ENCODE assay signal across 8 mouse cellular contexts in genomic region chr11:116554171-116554878, GRCm38 (mm10). TPM values are rescaled to one million over a fixed set of nuclear protein-coding genes. Genes with fewer than 3 reads are reported as not detected.
DNase-seq lines count a peak whose midpoint lies in the region; ATAC-seq and TF ChIP-seq lines count a peak whose summit lies in the region.

No protein-coding gene starts in this region.

- H3K36me3 ChIP-seq in stomach, postnatal 0 days (ENCODE audit: control insufficient read depth, insufficient read depth, low read length): no peaks in the 10 kb centered on the region

- peak; percentile 62 for DNase-seq in cerebellum, adult 9-10 months
- peak; percentile 67 for DNase-seq in A20 (ENCODE audit: low read depth, low spot score)
- DNase-seq in c-Kit-positive CD71-positive TER-119-positive erythroid progenitor cells, embryonic 14.5 days (ENCODE audit: low spot score): peak; percentile 53
- DNase-seq in heart, postnatal 14 days: peak; percentile 45 to 58
- DNase-seq in lung, postnatal 14 days: peak; percentile 52
- DNase-seq in stomach, postnatal 0 days (ENCODE audit: low spot score): no peak
- DNase-seq in left cerebral cortex, postnatal 36 days (ENCODE audit: low spot score in 2 of 2): no peak

- no peak overlapping the region for H3K4me3 ChIP-seq in stomach, postnatal 0 days (ENCODE audit: low read depth, low read length)

- no peak for TF ChIP-seq EP300 in stomach, postnatal 0 days (optimal IDR thresholded peaks at IDR 0.05)

- no peak for ATAC-seq in cerebellum, adult (ENCODE audit: insufficient number of reproducible peaks, low FRiP score, low TSS enrichment)
- no peak for ATAC-seq in stomach, postnatal 0 days (ENCODE audit: low FRiP score, low TSS enrichment)

- H3K27me3 ChIP-seq in stomach, postnatal 0 days (ENCODE audit: control insufficient read depth, insufficient read depth, low read length): no peaks in the 10 kb centered on the region

- 0 out of 2 replicates have a peak, but pooled peaks cover 4% of the 10 kb centered on the region for H3K4me1 ChIP-seq in stomach, postnatal 0 days (replicated peaks; ENCODE audit: control insufficient read depth, insufficient read depth)

- peak; percentile 86 for TF ChIP-seq CTCF in stomach, postnatal 0 days (IDR thresholded peaks at IDR 0.05; ENCODE audit: low read depth)

- H3K9ac ChIP-seq in stomach, postnatal 0 days (ENCODE audit: low read length): no peak overlapping the region

- 38% methylated on average over 12 of the region's 12 CpGs for WGBS in stomach, postnatal 0 days

- H3K9me3 ChIP-seq in stomach, postnatal 0 days (ENCODE audit: control insufficient read depth, low read length): no peaks in the 10 kb centered on the region

- no peak overlapping the region for H3K4me2 ChIP-seq in stomach, postnatal 0 days (replicated peaks; ENCODE audit: low read depth)

- intact Hi-C loops in heart, postnatal 14 days (cut with DNase I): loop anchor here (2.0 to 10.0 kb wide), 2 partner anchors 74 to 250 kb away; no protein-coding TSS in a partner anchor
- intact Hi-C loops in left cerebral cortex, postnatal 36 days (cut with DNase I): loop anchor here (2.0 kb wide), 1 partner anchor 74 kb away; no protein-coding TSS in a partner anchor

- H3K27ac ChIP-seq in stomach, postnatal 0 days (replicated peaks): no peak overlapping the region

RNA-seq across cellular contexts. Expression of gene Sphk1, which starts 23.6 kb away (rescaled TPM):
- 1 to 10 TPM; 2.6 to 2.7 TPM for total RNA-seq in heart, postnatal 14 days (2021)
- polyA plus RNA-seq in stomach, postnatal 0 days (2015; fragmentation: Nextera tagmentation; extraction: Ambion mirVana): 7.9 and 10.0 TPM in 2 replicates
- total RNA-seq in left cerebral cortex, postnatal 36 days (2021): 1 to 10 TPM; 4.0 to 7.0 TPM

RNA-seq across cellular contexts. Expression of gene Ube2o, which starts 26.9 kb away (rescaled TPM):
- total RNA-seq in heart, postnatal 14 days (2021): 10 to 100 TPM; 43.3 to 49.2 TPM
- polyA plus RNA-seq in stomach, postnatal 0 days (2015; fragmentation: Nextera tagmentation; extraction: Ambion mirVana): 4.7 and 5.3 TPM in 2 replicates
- total RNA-seq in left cerebral cortex, postnatal 36 days (2021): 100 to 1,000 TPM; 121 to 126 TPM

RNA-seq across cellular contexts. Expression of gene Aanat, which starts 31.9 kb away (rescaled TPM):
- total RNA-seq in heart, postnatal 14 days (2021): not detected
- polyA plus RNA-seq in stomach, postnatal 0 days (2015; fragmentation: Nextera tagmentation; extraction: Ambion mirVana): 0.10 TPM in 1 of 2 replicates, not detected in the other
- total RNA-seq in left cerebral cortex, postnatal 36 days (2021): under 1 TPM; 0.62 to 0.97 TPM

Comparison
In these comparisons a context has a peak if more than half of its experiments do, and no peak if none do; other contexts are left out.
1. DNase-seq: peak in cerebellum, adult 9-10 months (single experiment), A20 (single experiment), c-Kit-positive CD71-positive TER-119-positive erythroid progenitor cells, embryonic 14.5 days (single experiment), heart, postnatal 14 days (2 of 2) and lung, postnatal 14 days (single experiment); none in stomach, postnatal 0 days (single experiment) and left cerebral cortex, postnatal 36 days (0 of 2).